Mouse (Mus musculus) thymus, adult 2 months (tissue): Measurements from ENCODE around the gene Triobp. TPM values are rescaled to one million over a fixed set of nuclear protein-coding genes. Genes with fewer than 3 reads are reported as not detected.

Experiments
- DNase-seq: peaks from one replicate; pipeline ENCODE4 v3.0.0; 2021
- H3K27ac ChIP-seq: fragments of 200-500 bp; 2 replicates; pipeline ENCODE4 v1.5.1; 2012; ENCODE audit warnings: low read length, control low read depth; ENCODE audit not compliant: control insufficient read depth, insufficient read depth
- H3K27me3 ChIP-seq: fragments of 200-500 bp; 2 replicates; pipeline ENCODE4 v1.6.1; 2012; ENCODE audit warnings: mild to moderate bottlenecking, low read length, moderate library complexity, mixed read lengths; ENCODE audit not compliant: control insufficient read depth, insufficient read depth
- H3K36me3 ChIP-seq: fragments of 200-500 bp; 2 replicates; pipeline ENCODE4 v1.6.1; 2012; ENCODE audit warnings: mild to moderate bottlenecking, low read length, moderate library complexity; ENCODE audit not compliant: control insufficient read depth, insufficient read depth
- H3K4me1 ChIP-seq: fragments of 200-500 bp; replicated peaks from 2 replicates; pipeline ENCODE4 v1.6.1; 2012; ENCODE audit warnings: low read length; ENCODE audit not compliant: control insufficient read depth, insufficient read depth
- H3K4me3 ChIP-seq: fragments of 200-500 bp; 2 replicates; pipeline ENCODE4 v1.5.1; 2012; ENCODE audit warnings: mild to moderate bottlenecking, low read length, control low read depth, moderate library complexity; ENCODE audit not compliant: control insufficient read depth, insufficient read depth
- CTCF ChIP-seq: fragments of 200-500 bp; IDR thresholded peaks from 2 replicates; pipeline ENCODE4 v1.5.1; 2012; ENCODE audit warnings: mild to moderate bottlenecking, control low read depth, low read length, moderate library complexity, borderline replicate concordance; ENCODE audit not compliant: control insufficient read depth, poor library complexity, insufficient read depth; ENCODE audit errors: extremely low read depth
- POLR2A ChIP-seq: fragments of 200-500 bp; IDR thresholded peaks from 2 replicates; pipeline ENCODE4 v1.6.1; 2012; ENCODE audit warnings: mild to moderate bottlenecking, low read length, control low read depth, moderate library complexity; ENCODE audit not compliant: control insufficient read depth, poor library complexity, insufficient read depth; ENCODE audit errors: extremely low read depth
- WGBS: fragments of 180-500 bp; shearing (Covaris S2); methylation state at CpG from one replicate; pipeline ENCODE4 v1.1.7; 2018; 5-methylcytosine and 5-hydroxymethylcytosine counted together
- polyA plus RNA-seq: library from polyadenylated mRNA; depleted of rRNA; stranded (reverse); fragments of >200 nt; gene quantifications from 2 replicates; pipeline ENCODE4 v1.2.3, GENCODE M21; 2012

Triobp gene
- polyA plus RNA-seq, 1 experiment, result 52.2 TPM

GRCm38 (mm10) chr15:78925129-78925528 is 22.4 kb upstream of the Triobp start:
- Histone ChIP-seq H3K4me3 (no peak overlapping the region), H3K27ac (no peak overlapping the region; the same call in 1 of the 2 replicates), H3K36me3 (no peaks in the 10 kb centered on the region), H3K4me1 (peaks cover 56% of the 10 kb centered on the region), H3K27me3 (no peaks in the 10 kb centered on the region)
- 82% methylated on average over 8 of the region's 8 CpGs for WGBS
- no peak for DNase-seq
- no peak for TF ChIP-seq CTCF
- no peak for TF ChIP-seq POLR2A

GRCm38 (mm10) chr15:78926021-78926919 is 21.3 kb upstream of the Triobp start, which contains the start of gene Lgals1:
Gene Lgals1 (plus strand): TSS chr15:78926725.
- peaks cover 59% of the 10 kb centered on the region for H3K4me1 ChIP-seq
- peak within 1 kb of the TSS; percentile 76 for H3K4me3 ChIP-seq
- no peaks in the 10 kb centered on the region for H3K27me3 ChIP-seq
- whole genome bisulfite sequencing, result 11% methylated on average over 20 of the region's 20 CpGs
- peak; percentile 76 for DNase-seq
- H3K36me3 ChIP-seq, result no peaks in the 10 kb centered on the region
- TF ChIP-seq POLR2A (0 out of 2 replicates have a peak, but pooled peaks have one; percentile 39), CTCF (no peak)
- H3K27ac ChIP-seq, result peak within 1 kb of the TSS; percentile 92

GRCm38 (mm10) chr15:78927021-78927787 is 20.3 kb upstream of the Triobp start:
- Histone ChIP-seq H3K27me3 (no peaks in the 10 kb centered on the region), H3K27ac (peak overlapping the region; percentile 92), H3K4me3 (peak overlapping the region; percentile 76), H3K36me3 (no peaks in the 10 kb centered on the region), H3K4me1 (peaks cover 61% of the 10 kb centered on the region)
- TF ChIP-seq CTCF (no peak), POLR2A (no peak)
- peak; percentile 43 for DNase-seq
- WGBS, result 21% methylated on average over 15 of the region's 15 CpGs

- WGBS, result under 1% methylated on average over 32 of the region's 35 CpGs
- Histone ChIP-seq H3K27me3 (no peaks in the 10 kb centered on the region), H3K4me1 (peaks cover 53% of the 10 kb centered on the region), H3K36me3 (no peaks in the 10 kb centered on the region), H3K27ac (peak overlapping the region; percentile 92), H3K4me3 (peak overlapping the region; percentile 76)
- TF ChIP-seq CTCF (no peak), POLR2A (peak; percentile 90)
- peak; percentile 89 for DNase-seq
Measured at GRCm38 (mm10) chr15:78927788-78928457, 19.6 kb upstream of the Triobp start.

- no peak for DNase-seq
- peak overlapping the region; percentile 85 for H3K27ac ChIP-seq
- H3K4me1 ChIP-seq, result peaks cover 47% of the 10 kb centered on the region
- H3K27me3 ChIP-seq, result no peaks in the 10 kb centered on the region
- TF ChIP-seq CTCF, result no peak
- no peak for TF ChIP-seq POLR2A
- no peaks in the 10 kb centered on the region for H3K36me3 ChIP-seq
- WGBS, result 36% methylated on average over 8 of the region's 8 CpGs
- no peak overlapping the region for H3K4me3 ChIP-seq
Measured at GRCm38 (mm10) chr15:78928539-78928938, 19.0 kb upstream of the Triobp start.
